Mouse (Mus musculus) left cerebral cortex, postnatal 4 days (tissue): ENCODE results near the gene Celf6. TPM values are rescaled to one million over a fixed set of nuclear protein-coding genes. Genes with fewer than 3 reads are reported as not detected.

ENCODE experiments used
- DNase-seq: peaks from one replicate; pipeline ENCODE4 v3.0.0-alpha.2; 2022
- intact Hi-C: fragments of 180-260 bp; cut with DNase I; formaldehyde crosslinking; loops from one replicate; pipeline ENCODE4 v1.15.1; 2025
- total RNA-seq, 2 experiments: library from RNA; stranded (reverse); gene quantifications; 2 replicates each; pipeline ENCODE4 v1.2.3; 2021

Celf6 gene
- 10 to 100 TPM; 43.6 to 44.8 TPM for total RNA-seq

- DNase-seq: peak; percentile 97
- intact Hi-C loops: no loop called here
Observed at GRCm38 (mm10) chr9:59577844-59578504, at the start of gene Celf6. Celf6 (plus strand) TSS chr9:59577917.

- intact Hi-C loops: no loop called here
- no peak for DNase-seq
Observed at GRCm38 (mm10) chr9:59528274-59528673, 49.4 kb upstream of the Celf6 start.

GRCm38 (mm10) chr9:59531645-59532044 is 46.1 kb upstream of the Celf6 start:
- DNase-seq: no peak
- intact Hi-C loops: no loop called here

GRCm38 (mm10) chr9:59533422-59533821 is 44.3 kb upstream of the Celf6 start:
- intact Hi-C loops: no loop called here
- DNase-seq: no peak

GRCm38 (mm10) chr9:59533889-59534288 is 43.8 kb upstream of the Celf6 start:
- no peak for DNase-seq
- intact Hi-C loops: no loop called here

- intact Hi-C loops: no loop called here
- no peak for DNase-seq
Observed at GRCm38 (mm10) chr9:59537651-59538050, 40.1 kb upstream of the Celf6 start.

GRCm38 (mm10) chr9:59539441-59540137 is 38.1 kb upstream of the Celf6 start, which contains the start of the genes Hexa and Tmem202:
Hexa (plus strand) TSS chr9:59539540.
Tmem202 (minus strand) TSS chr9:59539847.
- DNase-seq: peak; percentile 81
- intact Hi-C loops: no loop called here

- no peak for DNase-seq
- intact Hi-C loops: no loop called here
Observed at GRCm38 (mm10) chr9:59541617-59542016, 36.1 kb upstream of the Celf6 start.

GRCm38 (mm10) chr9:59542766-59543324 is 34.9 kb upstream of the Celf6 start:
- DNase-seq: no peak
- intact Hi-C loops: no loop called here

GRCm38 (mm10) chr9:59544739-59545138 is 33.0 kb upstream of the Celf6 start:
- no peak for DNase-seq
- intact Hi-C loops: no loop called here

- DNase-seq: no peak
- intact Hi-C loops: no loop called here
Observed at GRCm38 (mm10) chr9:59547869-59548268, 29.8 kb upstream of the Celf6 start.

- no peak for DNase-seq
- intact Hi-C loops: no loop called here
Observed at GRCm38 (mm10) chr9:59548961-59549487, 28.7 kb upstream of the Celf6 start.

GRCm38 (mm10) chr9:59550077-59550476 is 27.6 kb upstream of the Celf6 start:
- no peak for DNase-seq
- intact Hi-C loops: no loop called here

- intact Hi-C loops: no loop called here
- no peak for DNase-seq
Observed at GRCm38 (mm10) chr9:59551017-59551416, 26.7 kb upstream of the Celf6 start.

- DNase-seq: no peak
- intact Hi-C loops: no loop called here
Observed at GRCm38 (mm10) chr9:59551620-59552031, 26.1 kb upstream of the Celf6 start.

GRCm38 (mm10) chr9:59552610-59553009 is 25.1 kb upstream of the Celf6 start:
- DNase-seq: no peak
- intact Hi-C loops: no loop called here

- intact Hi-C loops: no loop called here
- DNase-seq: no peak
Observed at GRCm38 (mm10) chr9:59553719-59554118, 24.0 kb upstream of the Celf6 start.

- intact Hi-C loops: no loop called here
Observed at GRCm38 (mm10) chr9:59565600-59565999, 12.1 kb upstream of the Celf6 start.

GRCm38 (mm10) chr9:59567111-59567510 is 10.6 kb upstream of the Celf6 start:
- DNase-seq: peak; percentile 66
- intact Hi-C loops: no loop called here

More at GRCm38 (mm10) chr9:59565600-59565999, 12.1 kb upstream of the Celf6 start:
- peak; percentile 59 for DNase-seq

- intact Hi-C loops: no loop called here
- no peak for DNase-seq
Observed at GRCm38 (mm10) chr9:59571852-59572251, 5.9 kb upstream of the Celf6 start.

GRCm38 (mm10) chr9:59577401-59577800 is 316 bp upstream of the Celf6 start:
- no peak for DNase-seq
- intact Hi-C loops: no loop called here

- intact Hi-C loops: no loop called here
Observed at GRCm38 (mm10) chr9:59578505-59578867, 769 bp downstream of the Celf6 start.

More at GRCm38 (mm10) chr9:59578505-59578867, 769 bp downstream of the Celf6 start:
- DNase-seq: no peak
